Mouse (Mus musculus): ENCODE results near the gene Sytl2. TPM values are rescaled to one million over a fixed set of nuclear protein-coding genes. Genes with fewer than 3 reads are reported as not detected.
A peak's percentile ranks its signal among the peaks of the same experiment; 100 is the strongest.

Gene Sytl2
- 10 to 100 TPM; 40.4 to 49.5 TPM for total RNA-seq (2021)

DNA sequence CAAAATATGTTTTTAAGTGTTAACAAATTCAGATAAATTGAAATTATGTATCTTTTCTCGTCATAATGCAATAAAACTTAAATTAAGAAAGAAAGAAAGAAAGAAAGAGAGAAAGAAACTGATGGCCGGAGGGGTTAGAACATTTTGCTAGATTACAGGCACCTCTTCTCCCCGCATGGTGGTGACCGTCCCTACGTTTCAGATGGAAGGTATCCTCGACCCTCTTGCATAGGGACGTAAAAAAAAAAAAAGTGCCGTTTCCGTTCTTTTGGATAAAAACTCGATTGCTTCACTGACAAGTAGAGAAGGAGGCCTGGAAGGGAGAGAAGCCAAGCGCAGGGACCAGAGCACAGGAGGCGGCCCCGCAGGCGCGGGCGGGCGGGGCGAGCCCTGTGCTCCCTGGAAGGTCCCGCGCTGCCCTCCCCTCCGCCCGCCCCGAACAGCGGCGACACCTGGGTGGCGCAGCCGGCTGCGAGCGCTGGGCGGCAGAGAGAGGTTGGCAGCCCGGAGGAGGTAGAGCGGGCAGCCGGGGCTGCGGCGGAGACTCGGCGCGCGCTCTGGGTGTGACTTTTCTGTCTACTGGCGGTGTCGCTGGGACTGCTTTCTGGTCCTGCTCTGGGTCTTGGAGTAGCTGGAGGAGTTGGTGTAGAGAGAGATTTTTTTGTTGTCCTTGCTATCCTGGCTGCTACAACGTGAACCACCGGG, at the start of gene Sytl2:
Sytl2 (plus strand) TSS at position 311 of the 705 bp plus-strand sequence.
- peak; percentile 7 to 18 for DNase-seq (ENCODE audit: extremely low spot score in 1 of 2, low spot score in 1 of 2)

DNA sequence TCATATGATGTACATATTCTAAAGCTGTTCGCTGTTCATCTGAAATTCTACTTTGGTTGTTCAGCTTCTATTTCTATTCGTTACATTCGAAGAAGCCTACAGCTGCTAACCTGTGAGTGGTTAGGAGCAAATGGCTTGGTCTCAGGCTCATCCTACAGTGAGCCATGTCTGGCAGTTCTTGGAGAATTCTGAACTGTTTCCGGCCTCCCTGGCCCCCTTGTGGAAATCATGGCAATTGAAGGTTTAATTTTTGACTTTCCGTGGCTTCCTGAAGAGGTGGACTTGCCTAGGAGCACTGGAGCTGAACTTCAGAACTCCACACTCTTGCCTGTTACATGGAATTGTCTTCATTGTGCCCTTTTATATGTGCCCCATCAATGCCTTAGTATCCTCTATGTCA, 49.1 kb upstream of the Sytl2 start:
- DNase-seq (ENCODE audit: extremely low spot score in 1 of 2, low spot score in 1 of 2) = no peak

DNA sequence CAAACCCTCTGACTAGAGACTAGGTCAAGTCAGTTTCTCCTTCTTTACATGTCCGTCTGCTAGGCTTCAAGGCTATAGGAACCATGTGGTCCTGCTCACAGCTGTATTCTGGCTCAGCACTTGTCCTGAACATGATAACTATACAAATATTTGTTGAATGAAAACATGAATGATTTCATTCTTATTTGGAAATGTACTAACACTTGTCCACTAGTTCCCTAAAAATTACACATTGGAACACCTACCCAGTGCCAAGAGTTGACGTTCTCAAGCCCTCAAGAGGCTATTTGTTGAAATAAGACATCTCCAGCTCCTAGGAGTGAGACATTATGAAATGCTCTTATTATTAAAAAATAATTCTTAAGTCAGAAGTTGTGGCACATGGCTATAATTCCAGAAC, 43.4 kb upstream of the Sytl2 start:
- no peak for DNase-seq (ENCODE audit: extremely low spot score in 1 of 2, low spot score in 1 of 2)

DNA sequence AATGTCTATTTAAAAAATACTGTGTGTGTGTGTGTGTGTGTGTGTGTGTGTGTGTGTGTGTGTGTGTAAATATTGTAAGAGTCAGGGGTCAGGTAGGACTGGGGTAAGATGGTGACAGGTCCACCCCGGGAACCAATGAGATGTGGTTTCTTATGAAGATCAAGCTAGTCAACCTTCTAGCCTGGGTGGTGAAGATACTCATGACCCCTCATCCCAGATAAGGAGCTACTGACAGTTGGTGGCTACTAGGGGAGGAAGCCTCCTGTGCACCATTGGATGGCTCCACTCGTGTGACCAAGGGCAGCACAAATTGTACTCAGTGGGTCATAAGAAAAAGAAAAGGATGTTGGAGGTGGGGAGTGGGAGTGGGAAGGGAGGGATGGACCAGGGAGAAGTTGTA, 42.2 kb upstream of the Sytl2 start:
- no peak for DNase-seq (ENCODE audit: extremely low spot score in 1 of 2, low spot score in 1 of 2)

- no peak for DNase-seq (ENCODE audit: extremely low spot score in 1 of 2, low spot score in 1 of 2)
Observed at GRCm38 (mm10) chr7:90261902-90262599, 40.0 kb upstream of the Sytl2 start.

GRCm38 (mm10) chr7:90265289-90265970, 36.6 kb upstream of the Sytl2 start, which contains the start of gene Ccdc83:
Ccdc83 (minus strand) TSS chr7:90265777.
- peak; percentile 61 to 75 for DNase-seq (ENCODE audit: extremely low spot score in 1 of 2, low spot score in 1 of 2)

DNA sequence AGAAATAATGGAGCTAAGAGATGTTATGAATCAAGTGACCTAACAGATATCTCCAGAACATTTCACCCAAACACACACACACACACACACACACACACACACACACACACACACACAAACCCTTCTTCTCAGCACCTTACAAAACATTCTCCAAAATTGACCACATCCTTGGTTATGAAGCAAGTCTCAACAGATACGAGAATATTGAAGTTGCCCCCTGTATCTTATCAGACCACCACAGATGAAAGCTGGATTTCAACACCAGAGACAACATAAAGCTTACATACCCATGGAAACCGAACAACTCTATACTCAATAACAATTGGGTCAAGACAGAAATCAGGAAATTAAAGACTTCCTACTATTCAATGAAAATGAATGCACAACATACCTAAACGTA, 31.9 kb upstream of the Sytl2 start:
- no peak for DNase-seq (ENCODE audit: extremely low spot score in 1 of 2, low spot score in 1 of 2)

- no peak for DNase-seq (ENCODE audit: extremely low spot score in 1 of 2, low spot score in 1 of 2)
Observed at GRCm38 (mm10) chr7:90274561-90275100, 27.4 kb upstream of the Sytl2 start.

DNA sequence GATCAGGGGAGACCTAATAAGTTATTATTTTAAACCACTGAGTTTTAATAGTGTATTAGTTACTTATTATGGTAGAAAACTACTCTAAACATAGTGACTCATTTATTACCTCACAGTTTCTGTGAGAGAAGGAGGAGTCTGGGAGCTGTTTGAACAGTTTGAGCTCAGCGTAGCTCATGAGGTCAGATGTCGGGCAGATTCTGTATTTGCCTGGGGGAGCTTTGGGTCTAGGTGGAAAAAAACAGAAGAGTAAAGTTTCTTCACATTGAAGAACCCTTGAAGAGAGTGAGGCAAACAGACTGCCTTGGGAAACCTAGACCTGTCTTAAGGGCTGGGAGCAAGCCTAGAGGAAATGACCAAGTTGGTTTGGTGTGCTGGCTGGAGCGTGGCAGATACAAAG, 24.8 kb upstream of the Sytl2 start:
- DNase-seq (ENCODE audit: extremely low spot score in 1 of 2, low spot score in 1 of 2) = no peak

DNA sequence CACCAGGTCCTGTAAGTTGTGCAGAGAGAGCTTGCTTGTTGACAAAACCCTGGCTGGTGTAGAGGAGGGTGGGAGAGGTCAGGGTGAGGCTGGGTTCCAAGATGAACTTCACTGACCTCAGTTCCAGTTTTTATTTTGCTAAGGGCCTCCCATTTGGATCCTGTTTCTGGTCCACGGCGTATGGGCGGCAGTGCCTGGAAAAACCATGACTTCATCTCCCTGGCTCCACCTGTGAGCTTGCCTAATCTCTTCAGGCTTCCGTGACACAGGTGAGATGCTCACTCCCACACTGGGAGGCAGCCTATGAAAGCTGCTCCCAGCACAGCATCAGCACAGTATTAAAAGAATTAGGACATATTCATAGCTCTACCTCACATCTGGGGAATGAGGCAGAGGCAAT, 24.3 kb upstream of the Sytl2 start:
- no peak for DNase-seq (ENCODE audit: extremely low spot score in 1 of 2, low spot score in 1 of 2)

GRCm38 (mm10) chr7:90279136-90279535, 22.9 kb upstream of the Sytl2 start:
- DNase-seq (ENCODE audit: extremely low spot score in 1 of 2, low spot score in 1 of 2) = no peak

DNA sequence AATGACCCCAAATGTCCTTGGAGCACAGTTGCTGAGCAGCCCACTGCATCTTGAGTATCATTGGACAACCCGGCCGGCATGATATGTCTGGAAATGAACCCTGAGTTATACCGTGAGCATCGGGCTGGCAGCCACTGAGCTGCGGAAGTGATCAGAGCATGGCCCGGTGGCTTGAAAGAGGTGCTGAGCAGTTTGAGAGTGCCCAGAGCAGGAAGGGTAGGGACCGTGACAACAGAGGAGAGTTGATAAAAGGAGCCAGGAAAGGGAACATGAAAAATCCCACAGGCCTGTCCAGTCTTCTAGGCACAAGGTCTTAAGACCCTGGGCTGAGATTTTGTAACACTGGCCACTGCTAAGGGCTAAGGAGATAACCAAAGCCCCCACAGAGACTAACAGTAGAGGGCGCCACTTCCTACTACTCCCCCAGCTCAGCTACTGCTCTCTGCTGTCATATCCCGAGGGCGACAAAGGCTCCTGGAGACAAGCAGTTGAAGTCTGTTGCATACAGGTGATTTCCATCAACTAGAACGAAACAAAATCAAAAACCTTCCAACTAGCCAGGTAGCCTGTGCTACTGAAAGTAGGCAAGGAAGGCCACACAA, 21.7 kb upstream of the Sytl2 start:
- peak in 1 of 2 experiments; percentile 40 for DNase-seq (ENCODE audit: extremely low spot score in 1 of 2, low spot score in 1 of 2)

DNA sequence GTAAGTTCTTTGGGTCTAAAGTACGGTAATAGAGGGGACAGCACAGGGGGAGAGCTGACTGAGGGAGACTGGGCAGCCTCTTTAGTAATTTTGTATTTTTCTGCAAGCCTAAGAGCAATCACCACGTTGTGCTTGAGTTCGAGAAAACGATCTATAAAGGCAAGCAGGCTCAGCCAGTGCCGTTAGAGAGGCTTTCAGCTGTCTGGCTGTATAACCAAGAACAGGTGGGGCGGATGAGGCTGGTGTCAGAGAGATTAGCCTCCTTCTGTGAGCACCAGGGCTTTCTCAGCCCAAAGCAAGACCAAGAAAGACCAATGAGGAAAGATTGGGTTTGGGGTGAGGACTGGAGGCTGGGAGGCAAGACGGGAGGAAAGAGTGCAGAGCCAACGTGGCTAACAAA, 21.2 kb upstream of the Sytl2 start:
- DNase-seq (ENCODE audit: extremely low spot score in 1 of 2, low spot score in 1 of 2) = no peak

DNA sequence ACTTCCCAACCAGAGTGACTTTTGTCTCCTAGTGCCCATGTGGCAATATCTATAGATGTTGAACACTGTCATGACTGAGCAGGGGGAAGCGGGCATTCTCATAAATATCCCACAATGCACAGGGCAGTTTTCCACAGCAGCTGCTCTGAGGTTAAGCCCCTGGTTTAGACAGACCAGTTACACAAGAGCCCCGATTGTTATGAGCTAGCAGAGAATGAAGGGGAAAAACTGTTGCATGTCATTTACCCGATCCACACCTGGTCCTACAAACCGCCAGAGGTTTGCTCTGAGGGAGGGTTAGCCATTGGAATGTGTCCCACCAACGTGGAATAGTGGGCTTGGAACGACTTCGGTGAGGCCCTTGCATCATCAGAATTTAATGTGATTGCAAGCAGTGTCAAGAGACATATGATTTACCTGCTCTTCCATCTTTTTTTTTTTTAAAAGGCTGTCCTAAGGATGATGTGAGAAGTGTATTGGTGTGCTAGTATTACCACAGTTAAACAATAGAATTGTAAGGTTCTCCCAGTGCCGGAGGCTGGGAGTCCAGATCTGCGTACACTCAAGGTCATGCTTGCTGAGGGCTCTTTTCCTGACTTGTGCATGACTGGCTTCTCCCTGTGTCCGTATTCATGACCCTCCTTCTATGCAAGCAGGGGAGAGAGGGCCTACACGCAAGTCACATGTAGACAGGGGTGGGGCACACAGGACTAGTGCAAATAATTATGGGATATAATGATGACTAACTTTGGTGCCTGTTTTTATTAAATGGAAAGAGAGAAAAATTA, 20.1 kb upstream of the Sytl2 start:
- no peak for DNase-seq (ENCODE audit: extremely low spot score in 1 of 2, low spot score in 1 of 2)

DNA sequence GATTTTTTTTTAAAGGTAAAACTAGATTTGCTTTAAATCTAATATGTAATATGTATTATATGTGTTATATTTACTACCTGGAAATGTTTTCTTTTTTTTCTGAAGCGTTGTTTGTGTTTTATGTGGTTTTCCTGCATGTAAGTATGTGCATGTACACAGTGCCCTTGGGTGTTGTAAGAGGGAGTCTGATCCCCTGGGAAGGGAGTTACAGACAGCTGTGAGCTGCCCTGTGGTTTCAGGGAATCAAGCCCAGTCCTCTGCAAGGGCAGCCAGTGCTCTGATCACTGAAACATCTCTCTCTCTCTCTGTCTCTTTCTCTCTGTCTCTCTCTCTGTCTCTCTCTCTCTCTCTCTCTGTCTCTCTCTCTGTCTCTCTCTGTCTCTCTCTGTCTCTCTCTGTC, 19.3 kb upstream of the Sytl2 start:
- no peak for DNase-seq (ENCODE audit: extremely low spot score in 1 of 2, low spot score in 1 of 2)

DNA sequence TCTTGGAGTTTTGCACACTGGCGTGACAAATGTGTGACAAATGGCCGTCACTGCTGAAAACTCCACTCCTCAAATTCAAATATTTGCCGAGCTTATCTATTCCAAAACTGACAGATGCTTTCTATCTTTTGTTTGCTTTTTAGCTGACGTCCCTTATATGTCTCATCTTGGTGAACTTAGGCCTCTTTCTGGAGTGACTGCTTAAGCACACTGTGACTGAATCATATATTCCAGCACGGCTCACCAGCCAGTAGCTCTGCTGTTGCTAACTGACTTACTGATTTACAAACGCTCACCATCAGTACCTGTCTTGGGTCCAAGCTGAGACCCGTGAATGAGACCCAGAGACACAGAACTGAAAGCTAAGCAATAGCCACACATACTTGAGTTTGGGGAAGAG, 17.3 kb upstream of the Sytl2 start:
- DNase-seq (ENCODE audit: extremely low spot score in 1 of 2, low spot score in 1 of 2) = no peak

GRCm38 (mm10) chr7:90291885-90292284, 10.2 kb upstream of the Sytl2 start:
- DNase-seq (ENCODE audit: extremely low spot score in 1 of 2, low spot score in 1 of 2) = no peak

- DNase-seq (ENCODE audit: extremely low spot score in 1 of 2, low spot score in 1 of 2) = no peak
Observed at GRCm38 (mm10) chr7:90302647-90303552, 848 bp downstream of the Sytl2 start.

GRCm38 (mm10) chr7:90306079-90306478, 4.0 kb downstream of the Sytl2 start:
- no peak for DNase-seq (ENCODE audit: extremely low spot score in 1 of 2, low spot score in 1 of 2)

Data from layer of hippocampus, postnatal 25 days (tissue).